Mouse (Mus musculus): ENCODE data around the gene 1700024B05Rik.
"Not testable (repeated sequence)": the region's sequence is repeated elsewhere in the genome, so short reads cannot be mapped to it uniquely, and the experiment has no call there.

Gene 1700024B05Rik

DNA sequence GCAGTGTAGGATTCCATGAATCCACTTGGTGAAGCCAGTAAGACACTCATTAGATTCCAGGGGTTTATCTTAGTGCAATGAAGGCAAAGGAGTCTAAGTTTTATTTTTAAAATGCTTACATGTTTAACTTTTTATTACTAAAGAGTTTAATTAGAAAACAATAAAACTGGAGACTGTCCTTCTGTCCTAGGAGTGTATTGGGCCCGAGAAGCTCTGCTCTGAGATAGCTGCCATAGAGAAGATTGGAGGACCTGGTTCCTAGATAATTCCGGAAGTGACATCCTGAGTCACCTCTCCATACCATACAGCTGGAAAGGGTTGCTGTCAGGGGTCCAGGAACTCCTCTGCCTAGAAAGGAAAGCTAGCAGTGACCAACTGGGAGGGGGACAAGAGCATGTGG lies at the start of gene 1700024B05Rik:
1700024B05Rik (plus strand) TSS at position 301 of the 400 bp plus-strand sequence.
- not testable (repeated sequence) for DNase-seq (ENCODE audit: low read depth)

DNA sequence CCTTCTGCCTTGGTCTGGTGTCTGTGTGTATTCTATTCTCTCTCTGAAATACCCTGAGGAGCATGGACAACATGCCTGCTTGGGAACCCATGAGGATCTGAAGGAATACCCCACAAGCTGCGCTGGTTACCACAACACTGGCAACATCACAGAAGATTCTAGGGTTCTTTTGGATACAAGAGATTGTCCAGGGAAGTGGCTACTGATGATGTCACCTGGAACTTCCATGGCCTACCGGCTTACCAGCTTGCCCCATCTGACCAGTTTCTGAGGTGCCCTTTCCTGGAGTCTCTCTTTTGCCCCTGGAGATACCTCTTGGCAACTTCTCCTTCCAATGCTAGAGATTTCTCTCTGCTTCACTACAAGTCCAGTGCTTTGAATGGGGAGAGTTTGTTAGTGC lies 36.6 kb upstream of the 1700024B05Rik start, which contains the start of gene Gm7980:
Gm7980 (minus strand) TSS at position 101 of the 400 bp plus-strand sequence.
- DNase-seq (ENCODE audit: low read depth), result not testable (repeated sequence)

DNA sequence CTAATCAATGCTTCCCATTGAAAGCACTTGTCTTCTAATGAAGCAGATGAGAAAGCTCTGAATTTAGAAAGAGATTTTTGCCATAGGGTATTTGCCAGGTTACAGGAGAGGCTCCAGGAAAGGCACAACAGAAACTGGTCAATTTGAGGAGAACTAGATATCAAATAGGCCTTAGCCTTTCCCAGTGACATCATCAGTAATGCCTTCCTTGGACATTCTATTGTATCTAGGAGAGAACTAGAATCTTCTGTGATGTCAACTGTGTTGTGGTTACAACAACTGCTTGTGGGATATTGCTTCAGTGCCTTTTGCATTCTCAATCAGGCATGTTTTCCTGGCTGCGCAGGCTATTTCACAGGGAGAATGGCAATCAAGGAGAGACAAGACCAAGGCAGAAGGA lies 19.1 kb upstream of the 1700024B05Rik start, which contains the start of gene 1700049E17Rik1:
1700049E17Rik1 (plus strand) TSS at position 301 of the 400 bp plus-strand sequence.
- DNase-seq (ENCODE audit: low read depth), result not testable (repeated sequence)

DNA sequence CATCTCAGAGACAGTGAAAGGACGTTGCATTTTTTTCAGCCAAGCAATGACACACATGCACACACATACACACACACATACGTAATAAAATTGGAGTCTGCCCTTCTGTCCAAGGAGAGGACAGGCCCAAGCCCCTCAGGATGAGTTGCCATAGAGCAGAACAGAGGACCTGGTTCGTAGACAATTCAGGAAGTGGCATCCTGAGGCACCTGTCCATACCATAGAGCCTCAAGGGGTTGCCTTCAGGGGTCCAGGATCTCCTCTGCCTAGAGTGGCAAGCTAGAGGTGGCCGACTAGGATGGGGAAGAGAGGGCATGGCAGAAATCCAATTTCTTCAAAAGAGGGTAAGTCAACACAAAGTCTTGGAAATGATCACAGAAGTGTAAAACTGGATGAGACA lies 20.3 kb downstream of the 1700024B05Rik start:
- not testable (repeated sequence) for DNase-seq (ENCODE audit: low read depth)

DNA sequence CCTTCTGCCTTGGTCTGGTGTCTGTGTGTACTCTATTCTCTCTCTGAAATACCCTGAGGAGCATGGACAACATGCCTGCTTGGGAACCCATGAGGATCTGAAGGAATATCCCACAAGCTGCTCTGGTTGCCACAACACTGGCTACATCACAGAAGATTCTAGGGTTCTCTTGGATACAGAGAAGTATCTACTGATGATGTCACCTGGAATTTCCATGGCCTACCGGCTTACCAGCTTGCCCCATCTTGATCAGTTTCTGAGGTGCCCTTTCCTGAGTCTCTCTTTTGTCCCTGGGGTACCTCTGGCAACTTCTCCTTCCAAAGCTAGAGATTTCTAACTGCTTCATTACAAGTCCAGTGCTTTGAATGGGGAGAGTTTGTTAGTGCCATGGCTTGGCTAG lies 24.0 kb downstream of the 1700024B05Rik start, which contains the start of gene Gm6401:
Gm6401 (minus strand) TSS at position 101 of the 400 bp plus-strand sequence.
- not testable (repeated sequence) for DNase-seq (ENCODE audit: low read depth)

DNA sequence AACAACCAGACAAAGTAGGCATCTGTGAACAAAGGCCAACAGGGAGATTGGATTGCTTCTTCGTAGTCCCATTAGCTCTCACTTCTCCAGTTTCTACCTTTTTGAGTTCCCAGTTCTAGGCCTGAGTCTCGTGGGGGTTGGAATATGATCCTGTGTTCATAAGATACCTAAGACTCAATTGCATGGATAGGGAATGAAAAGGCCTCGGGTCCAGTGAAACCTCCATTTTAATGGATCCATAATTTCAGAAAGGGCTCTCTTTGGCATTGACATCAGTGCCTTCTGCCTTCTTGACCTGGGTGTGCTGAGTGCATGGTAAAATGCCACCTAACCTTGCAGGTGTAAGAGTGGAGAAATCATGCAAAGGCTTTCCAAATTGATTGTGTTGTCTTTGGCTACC lies 24.8 kb downstream of the 1700024B05Rik start:
- DNase-seq (ENCODE audit: low read depth), result not testable (repeated sequence)

DNA sequence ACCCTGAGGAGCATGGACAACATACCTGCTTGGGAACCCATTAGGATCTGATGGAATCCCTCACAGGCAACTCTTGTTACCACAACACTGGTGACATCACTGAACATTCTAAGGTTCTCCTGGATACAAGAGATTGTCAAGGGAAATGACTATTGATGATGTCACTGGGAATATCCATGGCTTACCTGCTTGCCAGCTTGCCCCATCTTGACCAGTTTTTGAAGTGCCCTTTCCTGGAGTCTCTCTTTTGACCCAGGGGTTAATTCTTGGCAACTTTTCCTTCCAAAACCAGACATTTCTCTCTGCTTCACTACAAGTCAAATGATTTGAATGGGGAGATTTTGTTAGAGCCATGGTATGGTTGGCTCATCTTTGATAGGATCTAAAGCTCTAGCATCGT lies 39.4 kb downstream of the 1700024B05Rik start, which contains the start of gene Gm3543:
Gm3543 (minus strand) TSS at position 101 of the 400 bp plus-strand sequence.
- not testable (repeated sequence) for DNase-seq (ENCODE audit: low read depth)
